Mouse (Mus musculus) thymus, adult 2 months (tissue): ENCODE results near the gene Cbx4.

Source experiments
- CTCF ChIP-seq: fragments of 200-500 bp; IDR thresholded peaks from 2 replicates; pipeline ENCODE4 v1.5.1; 2012; ENCODE audit warnings: mild to moderate bottlenecking, control low read depth, low read length, moderate library complexity, borderline replicate concordance; ENCODE audit not compliant: control insufficient read depth, poor library complexity, insufficient read depth; ENCODE audit errors: extremely low read depth
- POLR2A ChIP-seq: fragments of 200-500 bp; IDR thresholded peaks from 2 replicates; pipeline ENCODE4 v1.6.1; 2012; ENCODE audit warnings: mild to moderate bottlenecking, low read length, control low read depth, moderate library complexity; ENCODE audit not compliant: control insufficient read depth, poor library complexity, insufficient read depth; ENCODE audit errors: extremely low read depth

DNA sequence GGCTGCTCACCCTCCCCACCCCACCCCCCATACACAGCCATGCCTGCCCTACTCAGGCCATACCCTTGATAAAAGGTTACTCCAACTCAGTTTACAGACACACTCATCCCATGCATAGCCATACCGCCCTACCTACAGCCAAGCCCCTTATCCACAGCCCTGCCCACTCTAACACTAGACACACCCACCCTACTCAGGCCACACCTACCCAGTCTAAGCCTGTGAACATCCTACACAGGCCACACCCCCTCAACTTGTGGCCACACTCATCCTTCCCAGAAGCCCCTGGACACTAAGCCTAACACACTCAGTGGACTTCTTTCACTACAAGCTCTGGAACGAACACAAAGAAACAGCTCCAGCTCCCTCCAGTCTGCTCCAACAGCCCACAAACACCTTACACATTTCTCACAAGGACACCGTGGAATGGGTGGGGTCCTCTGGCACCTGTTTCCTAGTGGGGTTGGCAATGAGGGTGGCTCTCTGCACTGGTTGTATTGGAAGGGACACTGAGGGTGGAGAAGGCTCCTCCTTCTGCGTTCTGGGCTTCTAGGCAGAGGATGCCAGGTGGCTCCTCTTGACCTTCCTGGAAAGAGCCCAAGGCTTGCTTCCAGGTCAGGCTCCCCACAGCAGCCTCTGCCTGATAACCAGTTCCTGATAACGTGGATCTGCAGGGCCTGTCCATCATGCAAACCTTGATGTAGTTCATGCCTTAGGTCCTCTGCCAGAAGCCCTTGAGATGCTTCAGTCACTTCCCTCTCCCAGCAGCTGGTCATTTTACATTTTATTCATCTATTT, 37.7 kb upstream of the Cbx4 start:
- TF ChIP-seq CTCF (no peak), POLR2A (no peak)
